Mouse (Mus musculus) right cerebral cortex, postnatal 4 days (tissue): Measurements from ENCODE around the gene Hspb2.

ENCODE experiments used
- DNase-seq: peaks from one replicate; pipeline ENCODE4 v3.0.0-alpha.2; 2022

Hspb2 gene

GRCm38 (mm10) chr9:50752054-50752602 lies at the start of gene Hspb2:
TSS of gene Hspb2 (minus strand) at chr9:50752354.
- no peak for DNase-seq

- no peak for DNase-seq
These were observed 48.8 kb upstream of the Hspb2 start for GRCm38 (mm10) chr9:50800985-50801384.

DNA sequence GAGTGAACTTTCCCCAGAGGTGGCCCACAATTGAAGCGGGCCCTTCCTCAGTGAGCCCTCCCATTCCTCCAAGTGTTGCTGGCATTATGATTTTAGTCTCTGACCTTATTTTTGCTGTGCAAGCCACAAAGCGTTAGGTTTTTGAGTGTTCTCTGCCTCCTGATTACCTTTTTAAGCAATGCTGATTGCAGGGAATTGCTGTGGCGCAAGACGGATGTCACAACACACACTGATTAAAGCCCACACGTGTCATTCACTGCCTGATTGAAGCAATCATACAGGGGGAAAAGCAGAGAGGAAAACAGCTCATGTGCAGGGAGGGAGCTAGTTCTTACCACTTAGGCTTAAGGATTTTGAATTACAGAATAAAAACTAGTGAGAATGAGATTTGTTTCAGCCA lies 46.2 kb upstream of the Hspb2 start:
- DNase-seq = no peak

- DNase-seq = no peak
These were observed 45.5 kb upstream of the Hspb2 start for GRCm38 (mm10) chr9:50797641-50798040.

DNA sequence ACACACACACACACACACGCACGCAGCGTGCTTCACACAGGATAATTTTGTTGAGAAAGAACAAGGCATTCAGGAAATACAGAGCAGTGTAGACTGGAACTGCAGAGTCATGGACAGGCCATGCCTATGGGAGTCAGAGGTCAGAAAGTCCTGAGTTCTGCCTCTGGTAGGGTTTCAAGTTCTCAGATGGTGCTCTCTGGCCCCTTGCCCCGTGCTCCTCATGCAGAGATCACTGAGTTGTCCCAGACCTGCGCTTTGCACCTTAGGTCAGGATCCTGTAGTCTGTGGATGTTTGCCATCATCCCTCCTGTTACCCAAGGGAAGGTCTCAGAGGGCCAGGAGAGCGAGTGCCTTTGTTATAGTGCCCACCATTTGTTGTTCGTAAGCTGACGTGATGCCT lies 44.6 kb upstream of the Hspb2 start:
- DNase-seq = no peak

GRCm38 (mm10) chr9:50795266-50795665 lies 43.1 kb upstream of the Hspb2 start:
- DNase-seq = no peak

DNA sequence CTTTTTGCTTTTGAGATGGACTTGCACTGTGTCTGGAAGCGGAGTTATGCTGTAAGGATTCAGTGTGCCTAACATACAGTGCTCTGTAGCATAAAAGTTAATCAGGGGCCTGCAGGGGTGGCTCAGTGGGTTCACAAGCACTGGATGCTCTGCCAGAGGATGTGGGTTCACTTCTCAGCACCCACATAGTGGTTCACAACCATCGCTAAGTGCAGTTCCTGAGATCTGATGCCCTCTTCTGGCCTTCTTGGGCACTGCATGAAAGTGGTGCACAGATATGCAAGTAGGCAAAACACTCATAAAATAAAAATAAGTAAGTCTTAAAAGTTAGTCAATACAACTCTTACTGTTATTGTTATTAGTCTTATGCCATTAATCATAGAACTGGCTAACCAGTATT lies 30.0 kb upstream of the Hspb2 start:
- peak; percentile 47 for DNase-seq

DNA sequence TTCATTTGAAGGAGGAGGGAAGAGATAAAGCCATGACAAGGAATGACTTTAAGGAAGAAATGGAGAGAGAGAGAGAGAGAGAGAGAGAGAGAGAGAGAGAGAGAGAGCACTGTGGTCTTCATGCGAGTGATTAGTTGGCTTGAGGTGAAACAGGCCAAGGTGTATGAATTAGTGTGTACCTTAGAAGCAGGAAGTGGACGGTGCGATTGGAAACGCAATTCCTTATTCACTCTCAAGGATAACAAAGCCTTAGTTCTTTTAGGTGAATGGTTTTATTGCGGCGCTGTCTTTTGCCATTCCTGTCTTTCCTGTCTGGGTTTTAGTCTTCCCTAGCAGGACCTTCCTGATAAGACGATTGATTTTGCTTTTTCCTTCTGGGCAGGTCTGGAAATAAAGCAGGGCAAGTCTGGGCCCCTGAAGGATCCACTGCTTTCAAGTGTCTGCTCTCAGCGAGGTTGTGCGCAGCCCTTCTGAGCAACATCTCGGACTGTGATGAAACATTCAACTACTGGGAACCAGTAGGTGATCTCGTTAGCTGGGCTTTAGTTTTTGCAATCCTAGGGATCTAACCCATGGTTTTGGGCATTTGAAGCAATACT lies 24.1 kb upstream of the Hspb2 start:
- DNase-seq = no peak

DNA sequence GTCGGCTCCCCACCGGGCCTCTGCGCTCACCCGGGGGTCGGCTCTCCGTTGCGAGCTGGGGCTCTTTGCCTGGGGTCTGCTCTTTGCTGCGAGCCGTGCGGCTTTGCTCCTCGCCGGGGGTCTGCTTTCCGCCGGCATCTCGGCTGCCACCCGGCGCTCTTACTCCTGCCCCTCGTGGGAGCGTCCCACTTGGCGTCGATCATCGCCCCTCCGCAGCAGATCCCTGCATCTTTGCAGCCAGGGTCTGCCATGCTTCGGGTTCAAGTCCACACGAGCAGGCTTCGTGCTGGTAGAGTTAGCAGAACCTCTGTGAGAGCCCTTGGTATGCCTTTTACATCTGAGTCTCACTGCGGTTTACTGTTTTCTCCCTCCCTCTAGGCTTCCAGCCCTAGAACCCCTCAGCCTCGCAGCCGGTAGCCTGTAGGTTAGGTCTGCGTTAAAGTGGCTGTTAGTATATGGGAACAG lies 23.5 kb upstream of the Hspb2 start:
- DNase-seq = no peak

DNA sequence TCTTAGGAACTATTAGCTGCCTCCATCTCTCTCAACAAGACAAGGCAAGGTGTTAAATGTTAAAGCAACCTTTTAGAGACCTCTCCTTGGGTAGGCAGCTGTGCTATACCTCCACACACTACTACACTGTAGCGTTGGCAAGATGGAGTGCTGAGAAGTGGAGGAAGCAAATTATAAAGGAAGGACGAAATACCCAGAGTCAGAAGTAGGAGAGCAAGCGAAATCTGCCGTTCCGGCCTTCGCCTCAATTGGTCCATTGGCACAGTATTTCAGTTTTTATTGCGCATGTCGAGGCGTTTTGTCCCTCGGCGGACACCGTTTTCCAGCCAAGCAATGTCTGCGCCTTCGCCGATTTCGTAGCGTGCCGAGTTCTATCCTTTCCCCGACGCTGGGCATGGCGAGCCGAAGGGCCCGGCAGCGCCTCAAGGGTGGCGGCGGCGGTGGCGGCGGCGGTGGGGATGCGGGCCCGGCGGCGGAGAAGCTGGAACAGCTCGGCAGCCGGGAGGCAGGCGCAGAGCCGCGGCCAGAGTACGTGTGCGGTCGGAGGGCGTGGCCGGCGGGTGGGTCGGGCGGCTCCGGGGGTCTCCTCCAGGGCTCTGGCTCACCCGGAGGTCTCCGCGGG lies 22.9 kb upstream of the Hspb2 start, which contains the start of the genes Alg9 and 1110032A03Rik:
Gene Alg9 (plus strand): TSS at position 29 of the 622 bp plus-strand sequence.
Gene 1110032A03Rik (minus strand): TSS at position 530 of the 622 bp plus-strand sequence.
- peak; percentile 94 for DNase-seq

GRCm38 (mm10) chr9:50774026-50774462 lies 21.9 kb upstream of the Hspb2 start:
- no peak for DNase-seq

- no peak for DNase-seq
These were observed 17.9 kb upstream of the Hspb2 start for GRCm38 (mm10) chr9:50770011-50770410.

DNA sequence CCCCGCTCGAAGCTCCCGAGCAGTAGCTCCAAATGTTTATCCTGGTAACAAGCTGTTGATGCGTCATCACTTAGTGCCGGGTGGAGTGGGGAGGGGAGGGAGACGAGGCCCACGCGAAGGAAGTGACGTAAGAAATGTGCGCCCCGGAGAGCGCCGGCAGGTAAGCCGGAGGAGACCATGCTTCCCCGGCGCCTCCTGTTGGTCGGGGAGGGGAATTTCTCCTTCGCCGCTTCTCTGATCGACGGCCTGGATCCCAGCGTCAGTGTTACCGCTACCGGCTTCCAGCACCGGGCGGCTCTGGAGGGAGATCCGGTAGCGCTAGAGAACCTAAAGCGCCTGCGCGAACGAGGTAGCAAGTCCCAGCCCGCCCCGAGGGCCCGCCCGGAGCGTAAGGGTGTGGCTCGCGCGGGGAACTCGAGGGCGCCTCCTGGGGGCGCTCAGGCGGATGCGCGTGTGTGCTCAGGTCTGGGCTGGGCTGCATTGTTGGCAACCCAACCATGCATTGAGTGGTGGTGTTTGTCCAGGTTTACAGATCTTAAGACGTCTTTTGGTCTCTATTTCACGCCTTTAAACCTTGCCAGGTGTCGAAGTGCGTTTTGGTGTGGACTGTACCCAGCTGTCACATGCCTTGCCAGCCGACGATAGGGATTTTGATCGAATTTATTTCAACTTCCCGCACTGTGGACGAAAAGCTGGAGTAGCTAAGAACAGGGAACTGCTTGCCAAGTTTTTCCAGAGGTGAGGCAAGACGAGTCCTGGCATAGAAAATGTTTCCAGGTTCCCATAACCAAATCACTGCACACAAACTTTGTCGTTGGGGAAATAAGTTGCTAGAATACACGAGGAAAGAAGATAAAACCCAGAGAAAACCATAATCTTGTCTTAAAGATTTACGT lies 16.2 kb upstream of the Hspb2 start, which contains the start of gene Fdxacb1:
Gene Fdxacb1 (plus strand): TSS at position 130 of the 896 bp plus-strand sequence.
- DNase-seq = peak; percentile 98

DNA sequence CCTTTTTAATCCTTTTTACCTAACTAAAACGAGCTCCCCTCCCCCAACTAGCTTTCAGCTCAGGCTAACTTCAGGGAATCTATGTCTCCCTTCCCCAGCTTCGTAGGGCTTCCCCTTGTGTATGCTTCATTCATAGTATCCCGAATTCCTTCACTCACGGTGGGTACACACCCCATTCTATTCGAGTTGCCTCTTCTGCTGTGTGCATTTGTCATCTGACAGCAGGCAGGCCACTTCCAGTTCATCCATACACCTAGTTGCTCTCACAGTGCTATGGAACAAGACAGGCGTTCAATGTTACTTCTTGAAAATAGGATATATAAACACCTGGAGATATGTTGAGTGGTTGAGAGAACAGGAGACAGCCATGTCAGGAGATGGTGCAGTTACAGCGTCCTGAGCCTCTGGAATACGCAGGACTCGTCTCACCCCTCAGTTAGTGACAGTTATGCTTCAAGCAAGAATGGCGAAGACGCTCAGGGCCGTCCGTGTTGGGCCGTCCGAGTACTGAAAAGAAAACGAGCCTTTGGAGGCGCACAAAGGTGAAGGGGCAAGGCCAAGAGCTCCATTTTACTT lies 15.5 kb upstream of the Hspb2 start:
- no peak for DNase-seq

DNA sequence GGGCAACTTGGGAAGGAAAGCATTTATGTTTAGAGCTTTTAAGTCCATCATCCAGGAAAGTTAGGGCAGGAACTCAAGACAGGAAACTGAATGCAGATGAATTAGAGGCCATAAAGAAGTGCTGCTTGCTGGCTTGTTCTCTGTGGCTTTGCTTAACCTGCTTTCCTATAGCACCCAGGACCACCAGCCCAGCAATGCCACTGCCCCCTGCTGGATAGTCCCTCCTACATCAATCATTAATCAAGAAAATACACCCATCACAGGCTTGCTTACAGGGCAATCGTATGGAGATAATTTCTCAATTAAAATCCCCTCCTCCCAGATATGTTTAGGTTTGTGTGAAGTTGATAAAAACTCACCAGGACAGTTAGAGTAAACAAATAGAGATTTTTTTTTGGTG lies 11.2 kb upstream of the Hspb2 start:
- peak; percentile 29 for DNase-seq

- DNase-seq = no peak
These were observed 9.5 kb upstream of the Hspb2 start for GRCm38 (mm10) chr9:50761520-50762243.

- DNase-seq = no peak
These were observed 4.6 kb upstream of the Hspb2 start for GRCm38 (mm10) chr9:50756711-50757110.

DNA sequence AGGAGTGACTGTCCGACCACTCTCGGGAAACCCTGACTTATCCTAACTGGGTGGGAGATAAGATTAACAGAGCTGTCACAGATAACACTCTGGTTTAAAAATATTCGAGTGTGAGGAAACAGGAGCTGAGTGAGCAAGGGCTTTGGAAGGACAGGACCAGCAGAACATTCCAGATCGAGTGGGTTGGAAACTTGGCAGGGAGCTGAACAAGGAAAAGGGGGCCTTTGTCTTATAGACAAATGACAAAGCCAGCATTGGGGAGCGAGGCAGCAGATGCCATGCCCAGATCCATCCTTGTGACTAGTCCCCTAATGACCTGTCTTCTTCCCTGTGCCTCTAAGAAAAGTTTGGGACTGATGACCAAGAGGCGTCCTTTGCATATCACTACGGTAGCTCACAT lies 1.8 kb upstream of the Hspb2 start:
- DNase-seq = no peak

DNA sequence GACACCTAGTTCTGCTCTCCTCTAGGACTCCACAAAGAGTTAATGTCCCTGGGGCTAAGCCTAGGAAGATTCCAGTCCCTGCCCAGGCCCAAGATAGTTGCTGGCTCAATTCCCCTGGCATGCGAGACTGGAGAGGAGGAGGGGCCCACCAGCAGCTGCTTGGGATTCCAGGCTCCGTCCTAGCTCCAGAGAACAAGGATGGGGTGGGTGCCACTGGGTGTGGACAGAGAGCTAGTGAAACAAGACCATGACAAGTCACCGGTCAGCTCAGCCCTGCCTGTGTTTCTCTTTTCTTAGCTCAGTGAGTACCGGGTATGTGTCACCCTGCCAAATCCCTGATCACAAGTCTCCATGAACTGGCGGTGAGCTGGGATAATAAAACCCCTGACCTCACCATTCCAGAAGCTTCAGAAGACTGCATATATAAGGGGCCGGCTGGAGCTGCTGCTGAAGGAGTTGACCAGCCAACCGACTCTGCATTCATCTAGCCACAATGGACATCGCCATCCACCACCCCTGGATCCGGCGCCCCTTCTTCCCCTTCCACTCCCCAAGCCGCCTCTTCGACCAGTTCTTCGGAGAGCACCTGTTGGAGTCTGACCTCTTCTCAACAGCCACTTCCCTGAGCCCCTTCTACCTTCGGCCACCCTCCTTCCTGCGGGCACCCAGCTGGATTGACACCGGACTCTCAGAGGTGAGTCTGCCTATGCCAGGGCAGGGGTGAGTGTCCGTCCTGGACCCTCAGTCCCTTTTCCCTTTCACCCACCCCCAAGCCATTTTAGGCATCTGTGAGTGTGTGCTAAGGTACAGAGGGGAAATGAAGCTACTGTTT lies 846 bp upstream of the Hspb2 start:
- DNase-seq = peak; percentile 46

DNA sequence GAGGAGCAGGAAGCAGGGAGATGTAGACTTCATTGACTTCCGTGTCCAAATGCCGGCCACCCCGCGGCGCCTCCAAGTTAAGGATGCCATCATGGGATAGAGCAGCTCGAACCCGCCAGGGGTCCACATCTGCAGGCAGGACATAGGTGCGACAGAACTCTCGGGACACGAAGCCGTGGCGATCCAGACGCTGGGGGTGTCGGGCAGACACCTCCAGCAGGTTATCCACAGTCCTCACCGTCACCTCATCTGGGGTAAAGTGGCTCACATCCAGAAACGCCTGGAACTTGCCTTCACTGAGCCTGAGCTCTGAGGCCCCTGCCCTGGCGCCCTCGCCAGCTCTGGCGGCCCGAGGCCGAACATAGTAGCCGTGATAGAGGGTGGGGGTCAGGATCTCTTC lies 831 bp downstream of the Hspb2 start, which contains the start of gene Cryab:
Gene Cryab (plus strand): TSS at position 3 of the 400 bp plus-strand sequence.
- DNase-seq = no peak

- DNase-seq = no peak
These were observed 1.4 kb downstream of the Hspb2 start for GRCm38 (mm10) chr9:50750706-50751105.
